Mouse (Mus musculus) hindbrain, embryonic 16.5 days (tissue): ENCODE results near the gene Sdr39u1. TPM values are rescaled to one million over a fixed set of nuclear protein-coding genes. Genes with fewer than 3 reads are reported as not detected.

Source experiments
- ATAC-seq: fragments of 200-750 bp; cut with Nextera tagmentation; 2 replicates; pipeline ENCODE4 v1.8.0; 2017; ENCODE audit warnings: moderate TSS enrichment, moderate library complexity
- H3K27ac ChIP-seq: fragments of 300-500 bp; sonication (generic); 2 replicates; pipeline ENCODE4 v1.5.1; 2014; ENCODE audit warnings: low read depth, mild to moderate bottlenecking, control low read depth, low read length, moderate library complexity
- H3K27me3 ChIP-seq: fragments of 300-500 bp; sonication (generic); replicated peaks from 2 replicates; pipeline ENCODE4 v1.6.1; 2014; ENCODE audit warnings: low read length; ENCODE audit not compliant: control insufficient read depth, insufficient read depth
- H3K36me3 ChIP-seq: fragments of 300-500 bp; sonication (generic); 2 replicates; pipeline ENCODE4 v1.6.1; 2014; ENCODE audit warnings: mild to moderate bottlenecking, low read length, moderate library complexity, mixed read lengths; ENCODE audit not compliant: control insufficient read depth, insufficient read depth
- H3K4me1 ChIP-seq: fragments of 300-500 bp; sonication (generic); 2 replicates; pipeline ENCODE4 v1.6.1; 2014; ENCODE audit warnings: low read depth, low read length; ENCODE audit not compliant: control insufficient read depth, insufficient read depth
- H3K4me2 ChIP-seq: fragments of 300-500 bp; sonication (generic); 2 replicates; pipeline ENCODE4 v1.6.1; 2014; ENCODE audit warnings: mild to moderate bottlenecking, low read length, control low read depth, moderate library complexity
- H3K4me3 ChIP-seq: fragments of 300-500 bp; sonication (generic); 2 replicates; pipeline ENCODE4 v1.5.1; 2014; ENCODE audit warnings: mild to moderate bottlenecking, low read length, control low read depth, moderate library complexity
- H3K9ac ChIP-seq: fragments of 300-500 bp; sonication (generic); 2 replicates; pipeline ENCODE4 v1.6.1; 2014; ENCODE audit warnings: low read depth, mild to moderate bottlenecking, control low read depth, low read length, moderate library complexity
- H3K9me3 ChIP-seq: fragments of 300-500 bp; sonication (generic); 2 replicates; pipeline ENCODE4 v1.6.1; 2014; ENCODE audit warnings: mild to moderate bottlenecking, low read length, moderate library complexity; ENCODE audit not compliant: control insufficient read depth
- WGBS: fragments of 180-500 bp; shearing (Covaris S2); extraction: QIAGEN DNeasy Blood & Tissue Kit; methylation state at CpG from one replicate; pipeline ENCODE4 v1.1.7; 2014; 5-methylcytosine and 5-hydroxymethylcytosine counted together
- polyA plus RNA-seq: library from polyadenylated mRNA; unstranded; fragments of >200 nt; fragmentation: Nextera tagmentation; extraction: Ambion mirVana; gene quantifications from 2 replicates; pipeline ENCODE4 v1.2.1, GENCODE M21; 2015

The Sdr39u1 gene
- polyA plus RNA-seq, 1 experiment from 2014 or later, result 175 TPM

DNA sequence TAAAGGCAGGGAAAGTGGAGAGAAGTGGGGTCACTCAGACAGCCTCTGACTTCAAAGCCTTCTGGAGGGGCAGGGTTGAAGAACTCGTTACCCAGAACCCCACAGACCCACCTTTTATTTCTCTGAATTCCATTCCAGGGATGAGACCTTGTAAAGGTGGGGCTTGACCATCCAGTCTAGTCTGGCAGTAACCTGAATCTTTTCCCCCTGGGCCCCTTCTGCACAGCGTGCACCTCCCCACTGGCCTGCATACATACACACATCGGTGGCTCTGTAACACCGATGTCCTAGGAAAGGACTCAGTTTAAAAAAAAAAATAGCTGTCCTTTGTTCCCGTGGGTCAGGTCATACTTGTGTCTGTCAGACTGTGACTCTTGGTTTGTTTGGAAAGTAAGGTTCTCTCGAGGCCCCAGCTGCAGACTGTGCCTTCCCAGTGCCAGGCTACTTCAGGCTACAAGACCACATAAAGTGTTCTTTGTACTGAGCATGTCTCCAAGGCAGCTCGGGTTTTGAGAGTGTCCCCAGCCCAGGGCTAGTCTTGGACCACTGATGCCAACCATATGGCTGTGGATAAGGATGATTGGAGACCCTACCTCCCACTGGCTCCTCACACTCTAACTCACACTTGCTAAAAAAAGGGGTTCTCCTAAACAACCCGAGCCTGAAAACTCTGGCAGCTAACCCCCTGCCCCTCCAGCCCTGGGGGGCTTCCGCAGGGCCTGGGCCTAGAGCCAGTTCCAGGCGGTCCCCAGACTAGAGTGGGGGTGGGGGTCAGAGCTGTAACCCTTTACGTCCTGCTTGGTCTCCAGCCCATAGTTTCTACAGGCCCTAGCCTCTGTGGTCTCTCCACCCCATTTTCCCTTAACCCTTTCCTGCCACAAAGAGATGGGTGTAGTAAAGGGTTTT is 47.2 kb downstream of the Sdr39u1 start:
- peak; percentile 87 for ATAC-seq
- H3K27me3 ChIP-seq, result no peaks in the 10 kb centered on the region

DNA sequence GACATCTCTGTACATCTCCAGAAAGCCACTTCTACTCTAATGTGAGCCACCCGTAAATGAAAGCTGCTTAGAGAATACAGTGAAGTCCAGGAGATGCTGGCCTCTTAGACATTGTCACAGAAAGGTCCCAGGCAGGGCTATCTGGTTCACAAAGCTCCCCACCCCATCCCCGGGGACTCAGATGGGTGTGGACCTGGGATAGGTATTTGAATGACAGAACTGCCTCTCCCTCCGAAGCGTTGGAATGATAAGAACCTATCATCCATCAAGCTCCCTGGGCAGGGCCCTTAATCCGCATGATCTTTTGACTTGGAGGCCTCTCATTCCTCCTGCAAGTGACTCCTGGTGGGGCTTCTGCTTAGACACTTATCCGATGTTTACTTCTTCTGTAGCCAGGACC is 49.2 kb downstream of the Sdr39u1 start:
- 60% methylated on average over 6 of the region's 6 CpGs for WGBS
- Histone ChIP-seq H3K36me3 (no peaks in the 10 kb centered on the region), H3K27ac (no peak overlapping the region), H3K4me1 (peaks cover 22% of the 10 kb centered on the region), H3K9me3 (no peaks in the 10 kb centered on the region), H3K4me2 (no peak overlapping the region), H3K27me3 (no peaks in the 10 kb centered on the region), H3K4me3 (no peak overlapping the region), H3K9ac (no peak overlapping the region)
- no peak for ATAC-seq

More for the DNA sequence above, 47.2 kb downstream of the Sdr39u1 start:
- H3K9me3 ChIP-seq, result no peaks in the 10 kb centered on the region
- peak overlapping the region; percentile 54 for H3K4me3 ChIP-seq
- peaks cover 38% of the 10 kb centered on the region for H3K4me1 ChIP-seq
- H3K4me2 ChIP-seq, result peak overlapping the region; percentile 74
- peak overlapping the region; percentile 84 for H3K27ac ChIP-seq
- peak overlapping the region; percentile 84 for H3K9ac ChIP-seq
- 5% methylated on average over 11 of the region's 11 CpGs for WGBS
- H3K36me3 ChIP-seq, result no peaks in the 10 kb centered on the region

Other genes starting within 250 kb of the Sdr39u1 start
- 77.2 and 82.8 TPM in 2 replicates for gene Mdp1, start 239.8 kb downstream of the Sdr39u1 start, polyA plus RNA-seq
- 48.6 and 50.4 TPM in 2 replicates for gene Gmpr2, start 228.4 kb downstream of the Sdr39u1 start, polyA plus RNA-seq
- gene Nedd8, start 228.2 kb downstream of the Sdr39u1 start, polyA plus RNA-seq, result 567 and 599 TPM in 2 replicates
- 25.3 and 25.7 TPM in 2 replicates for gene Tinf2, start 218.5 kb downstream of the Sdr39u1 start, polyA plus RNA-seq
- 0.20 and 0.41 TPM in 2 replicates for gene Tgm1, start 186.4 kb downstream of the Sdr39u1 start, polyA plus RNA-seq
- gene Rabggta, start 178.0 kb downstream of the Sdr39u1 start, polyA plus RNA-seq, result 60.3 and 65.8 TPM in 2 replicates
- 85.9 and 90.3 TPM in 2 replicates for gene Dhrs1, start 154.6 kb downstream of the Sdr39u1 start, polyA plus RNA-seq
- 27.1 and 27.9 TPM in 2 replicates for gene Nop9, start 154.6 kb downstream of the Sdr39u1 start, polyA plus RNA-seq
- gene Cideb, start 141.8 kb downstream of the Sdr39u1 start, polyA plus RNA-seq, result 0.17 and 0.63 TPM in 2 replicates
- 0.47 and 0.66 TPM in 2 replicates for gene Ltb4r2, start 138.9 kb downstream of the Sdr39u1 start, polyA plus RNA-seq
- gene Ltb4r1, start 134.3 kb downstream of the Sdr39u1 start, polyA plus RNA-seq, result 0.22 and 0.79 TPM in 2 replicates
- 3.5 and 5.1 TPM in 2 replicates for gene Adcy4, start 116.2 kb downstream of the Sdr39u1 start, polyA plus RNA-seq
- 2.3 and 3.6 TPM in 2 replicates for gene Ripk3, start 111.4 kb downstream of the Sdr39u1 start, polyA plus RNA-seq
- gene Nfatc4, start 77.1 kb downstream of the Sdr39u1 start, polyA plus RNA-seq, result 6.5 and 11.9 TPM in 2 replicates
- 8.4 and 13.7 TPM in 2 replicates for gene Nynrin, start 46.3 kb downstream of the Sdr39u1 start, polyA plus RNA-seq
- gene Cbln3, start 15.9 kb downstream of the Sdr39u1 start, polyA plus RNA-seq, result 0.35 and 0.56 TPM in 2 replicates
- gene Khnyn, start 15.3 kb downstream of the Sdr39u1 start, polyA plus RNA-seq, result 9.1 and 11.4 TPM in 2 replicates
- gene Cma1, start 44.4 kb upstream of the Sdr39u1 start, polyA plus RNA-seq, result 2.2 TPM in 1 of 2 replicates, not detected in the other
- not detected in 2 replicates for gene Cma2, start 50.7 kb upstream of the Sdr39u1 start, polyA plus RNA-seq
- gene Mcpt1, start 117.7 kb upstream of the Sdr39u1 start, polyA plus RNA-seq, result not detected in 2 replicates
- not detected in 2 replicates for gene Mcpt9, start 130.2 kb upstream of the Sdr39u1 start, polyA plus RNA-seq
- not detected in 2 replicates for gene Mcpt2, start 141.7 kb upstream of the Sdr39u1 start, polyA plus RNA-seq
- gene Mcpt4, start 162.0 kb upstream of the Sdr39u1 start, polyA plus RNA-seq, result not detected in 2 replicates
- gene Mcpt8, start 185.0 kb upstream of the Sdr39u1 start, polyA plus RNA-seq, result not detected in 2 replicates
- 0.31 TPM in 1 of 2 replicates, not detected in the other for gene Ctsg, start 202.3 kb upstream of the Sdr39u1 start, polyA plus RNA-seq
- gene Gzme, start 220.3 kb upstream of the Sdr39u1 start, polyA plus RNA-seq, result not detected in 2 replicates
- not detected in 2 replicates for gene Gzmd, start 232.3 kb upstream of the Sdr39u1 start, polyA plus RNA-seq